Mouse (Mus musculus) liver, postnatal 0 days (tissue): Measurements from ENCODE around the gene Kiz.
A peak's percentile ranks its signal among the peaks of the same experiment; 100 is the strongest.

ENCODE experiments used
- CTCF ChIP-seq: sonication (generic); IDR thresholded peaks from 2 replicates; pipeline ENCODE4 v1.5.1; 2016; ENCODE audit warnings: antibody characterized with exemption, low read depth
- EP300 ChIP-seq: IDR thresholded peaks from 2 replicates; pipeline ENCODE4 v1.6.1; 2016; ENCODE audit warnings: antibody characterized with exemption, low read depth, mild to moderate bottlenecking

GRCm38 (mm10) chr2:147012623-147013184 is 157.0 kb downstream of the Kiz start, which contains the start of gene Xrn2:
- TF ChIP-seq CTCF (no peak), EP300 (0 out of 2 replicates have a peak, but pooled peaks have one; percentile 49)
